Mouse (Mus musculus) right cerebral cortex, adult 18-20 months (tissue): ENCODE results near the gene Etl4.

Experiments used
- DNase-seq: peaks from one replicate; pipeline ENCODE4 v3.0.0; 2022; ENCODE audit warnings: mixed read lengths

Gene Etl4

DNA sequence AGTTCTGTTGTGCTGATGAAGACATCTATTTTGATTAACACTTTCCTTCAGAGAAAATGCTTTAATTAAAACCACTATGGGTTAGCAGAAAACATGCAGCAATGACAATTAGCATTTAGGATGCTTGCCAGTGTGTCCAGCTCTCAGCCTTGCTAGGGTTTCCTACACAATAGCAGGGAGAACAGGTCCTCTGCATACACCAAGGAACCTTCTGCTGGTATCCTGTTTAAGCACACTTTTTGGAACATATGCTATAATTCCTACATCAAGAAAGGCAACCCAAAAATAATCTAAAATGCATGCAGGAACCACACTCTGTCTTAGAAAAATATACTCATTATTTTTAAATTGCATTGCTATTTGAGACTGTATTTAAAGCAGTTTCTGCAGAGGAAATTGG, 673.5 kb downstream of the Etl4 start:
- no peak for DNase-seq

- DNase-seq = no peak
Measured at GRCm38 (mm10) chr2:20583562-20584153, 674.1 kb downstream of the Etl4 start.

- no peak for DNase-seq
Measured at GRCm38 (mm10) chr2:20587913-20588312, 678.3 kb downstream of the Etl4 start.

DNA sequence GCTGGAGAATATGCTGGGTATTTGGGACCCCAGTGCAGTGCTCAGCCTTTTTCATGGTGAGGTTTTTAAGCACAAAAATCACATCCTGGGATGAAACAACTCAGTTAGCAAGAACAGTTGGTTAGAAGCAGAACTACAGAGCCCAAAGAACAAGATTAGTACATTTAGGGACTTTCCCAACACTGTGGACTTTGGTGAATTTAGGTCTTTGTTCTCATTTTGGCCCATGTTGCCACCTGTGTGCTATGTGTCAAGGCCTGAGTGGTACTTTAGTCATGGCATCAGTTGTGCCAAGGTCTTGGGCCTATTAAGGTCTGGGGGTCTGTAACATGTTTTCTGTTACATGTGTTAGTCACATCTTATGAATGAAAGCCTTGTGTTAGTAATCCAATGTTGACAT, 679.1 kb downstream of the Etl4 start:
- no peak for DNase-seq

DNA sequence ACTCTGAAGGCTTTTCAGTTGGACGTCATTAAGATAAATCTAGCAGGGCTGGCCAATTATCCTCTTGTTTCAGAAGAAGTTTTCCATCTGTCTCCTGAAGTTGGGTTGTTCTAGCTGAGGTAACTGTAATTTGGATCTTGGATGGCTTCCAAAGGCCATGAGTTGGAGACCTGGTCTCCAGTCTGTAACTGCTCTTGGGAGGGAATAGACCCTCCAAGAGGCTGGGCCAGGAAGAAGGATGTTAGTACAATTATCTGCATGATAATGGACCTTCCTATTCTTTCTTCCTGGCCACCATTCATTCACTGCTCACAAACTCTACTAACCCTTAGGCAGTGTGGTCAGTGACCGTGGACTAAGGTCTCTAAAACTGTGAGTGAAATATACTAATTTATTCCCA, 684.5 kb downstream of the Etl4 start:
- no peak for DNase-seq

DNA sequence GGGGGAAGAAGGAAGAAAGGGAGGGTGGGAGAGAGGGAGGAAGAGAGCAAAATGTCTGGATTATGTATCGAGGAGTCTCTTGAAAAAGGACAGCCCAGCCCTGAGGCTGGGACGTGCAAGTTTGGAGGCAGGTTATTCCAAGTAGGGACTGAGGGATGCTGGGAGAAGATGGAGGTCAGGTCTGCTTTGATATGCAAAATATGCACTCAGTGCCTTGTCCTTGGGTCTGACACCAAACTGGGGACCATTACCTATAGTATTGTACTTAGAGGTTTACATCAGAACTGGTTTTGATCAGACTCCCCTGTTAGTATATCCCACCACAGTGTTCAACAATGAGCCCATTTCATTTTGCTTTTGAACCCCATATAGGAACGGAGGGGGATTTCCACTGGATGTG, 685.4 kb downstream of the Etl4 start:
- no peak for DNase-seq

DNA sequence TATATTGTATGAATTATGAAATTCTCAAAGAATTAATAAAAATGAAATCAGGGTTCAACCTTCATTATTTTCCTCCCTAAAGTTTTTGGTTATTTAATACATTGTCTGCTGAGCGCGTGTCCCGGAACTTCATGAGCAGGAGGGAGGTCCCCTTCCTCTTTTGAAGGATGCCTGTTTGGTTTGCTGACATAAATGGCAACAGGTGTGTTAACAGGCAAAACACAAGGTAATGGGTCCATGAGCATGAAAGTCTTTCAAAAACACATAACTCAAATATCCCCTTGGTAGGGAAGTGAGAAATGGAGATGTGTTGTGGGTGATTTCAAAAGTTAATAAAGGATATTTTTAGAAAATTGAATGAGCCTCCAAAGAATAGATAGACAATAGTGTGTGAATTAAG, 687.0 kb downstream of the Etl4 start:
- DNase-seq = no peak

DNA sequence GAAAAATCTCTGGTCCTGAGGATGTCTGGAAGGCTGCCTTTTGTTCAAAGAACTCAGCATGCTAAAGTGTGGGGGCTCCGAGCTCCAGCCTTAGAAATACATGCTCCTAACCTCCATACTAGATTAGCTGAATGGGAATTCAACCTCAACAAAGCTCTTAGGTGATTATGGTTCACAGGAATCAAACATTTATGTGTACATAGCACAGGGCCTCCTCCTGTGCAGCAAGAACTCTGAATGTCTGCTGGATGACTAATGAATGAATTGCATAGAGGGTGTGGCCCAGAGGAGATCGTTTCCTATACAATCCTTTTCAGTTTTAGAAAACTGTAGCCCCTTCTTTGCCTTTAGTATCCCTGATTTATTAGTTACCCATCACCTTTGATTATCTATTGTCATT, 687.6 kb downstream of the Etl4 start:
- no peak for DNase-seq

- no peak for DNase-seq
Measured at GRCm38 (mm10) chr2:20602656-20603055, 693.1 kb downstream of the Etl4 start.

GRCm38 (mm10) chr2:20603536-20603935, 694.0 kb downstream of the Etl4 start:
- no peak for DNase-seq

DNA sequence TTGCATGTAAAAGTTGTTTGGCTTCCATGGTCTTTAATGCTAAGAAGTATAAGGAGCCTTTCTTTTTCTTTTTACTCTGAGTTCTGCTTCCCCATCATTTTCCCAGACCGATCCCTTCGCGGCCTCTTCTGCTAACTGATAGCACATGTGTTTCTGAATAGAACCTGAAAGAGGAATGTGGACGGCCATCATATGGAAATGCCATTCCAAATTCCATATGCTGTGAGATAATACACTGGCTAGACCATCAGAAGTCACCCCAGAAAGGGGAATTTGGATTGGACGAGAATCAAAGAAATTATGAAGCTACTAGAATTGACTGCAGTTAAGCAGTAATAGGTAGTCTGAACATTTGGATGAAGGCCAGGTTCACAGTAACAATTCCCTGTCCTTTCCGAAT, 694.4 kb downstream of the Etl4 start:
- no peak for DNase-seq

DNA sequence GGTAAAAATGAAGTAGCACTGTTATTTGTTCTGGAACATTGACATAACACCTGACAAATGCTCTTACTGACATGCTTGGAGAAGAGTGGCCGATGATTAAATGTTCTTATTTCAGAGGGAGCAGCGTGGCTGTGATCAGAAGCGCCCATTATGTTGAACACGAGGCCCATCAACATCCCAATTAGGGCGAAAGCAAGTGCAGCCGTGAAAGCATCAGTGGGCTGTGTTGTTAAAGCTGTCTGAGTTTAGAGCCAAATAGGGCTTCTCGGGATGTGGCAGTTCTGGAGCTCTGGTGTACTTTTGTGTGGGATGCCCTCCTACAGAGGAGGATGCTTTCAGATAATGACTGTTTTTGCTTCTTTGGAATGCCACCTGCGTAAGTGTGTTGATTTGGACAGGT, 699.6 kb downstream of the Etl4 start:
- peak; percentile 20 for DNase-seq

DNA sequence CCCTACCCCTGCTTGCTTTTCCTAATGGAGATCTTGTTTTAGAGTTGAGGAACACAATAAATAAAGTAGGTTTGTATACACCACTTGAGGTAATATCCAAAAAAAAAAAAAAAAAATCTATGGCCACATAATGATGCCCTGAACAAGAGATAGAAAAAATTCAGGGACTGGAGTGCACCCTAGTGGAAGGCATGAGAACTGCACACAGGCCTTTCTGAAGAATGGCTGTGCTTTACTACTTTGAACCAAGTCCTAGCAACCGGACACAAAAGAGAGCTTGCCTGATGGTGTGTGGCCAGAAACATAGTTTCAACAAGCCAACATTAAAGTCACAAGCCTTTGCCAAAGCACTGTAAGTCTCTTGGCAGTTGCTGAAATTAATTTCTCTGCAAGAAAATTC, 706.4 kb downstream of the Etl4 start:
- DNase-seq = peak; percentile 8

GRCm38 (mm10) chr2:20618396-20618795, 708.8 kb downstream of the Etl4 start:
- DNase-seq = peak; percentile 6

DNA sequence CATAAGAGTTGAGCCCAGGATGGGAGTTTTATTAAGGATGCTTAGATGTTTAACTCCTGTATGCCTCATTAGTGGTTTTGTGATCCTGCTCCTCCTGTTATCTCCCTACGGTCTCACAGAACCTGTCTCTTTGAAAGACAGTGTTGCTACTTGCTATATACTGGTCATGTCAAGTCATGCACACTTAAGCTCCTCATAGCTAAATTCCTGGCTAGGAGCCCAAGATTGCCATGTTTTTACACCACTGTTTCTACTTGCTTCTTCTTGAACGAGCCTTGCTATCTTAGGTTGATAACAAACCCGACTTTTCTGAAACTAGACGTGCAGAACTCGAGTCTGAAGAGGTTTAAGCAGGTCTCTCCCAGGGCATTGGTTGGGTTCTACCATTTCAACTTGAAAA, 710.3 kb downstream of the Etl4 start:
- no peak for DNase-seq

DNA sequence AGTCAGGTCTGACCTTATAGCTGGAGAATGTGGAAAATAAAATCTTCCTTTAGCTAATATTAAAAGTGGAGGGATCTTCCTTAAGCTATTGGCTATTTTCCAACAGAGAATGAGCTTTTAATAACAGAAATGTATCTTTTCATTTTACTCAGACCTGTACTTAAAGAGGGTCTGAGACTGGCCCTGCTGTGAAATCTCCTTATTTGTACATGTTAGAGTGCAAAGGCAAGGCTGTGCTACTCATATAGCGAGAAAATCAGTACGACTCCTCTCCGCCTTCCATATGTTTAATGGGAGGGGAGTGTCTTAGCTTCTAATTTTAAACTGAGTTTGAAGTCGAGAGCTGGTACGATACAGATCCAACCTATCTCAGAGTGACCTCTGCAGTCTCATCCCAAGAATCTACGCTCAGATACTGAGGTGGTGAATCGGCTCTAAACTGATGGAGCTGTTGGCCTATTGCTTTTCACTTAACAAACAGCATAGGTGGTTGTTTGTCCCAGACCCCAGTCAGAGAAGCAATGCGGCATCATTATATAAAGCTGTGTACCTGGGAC, 719.7 kb downstream of the Etl4 start:
- no peak for DNase-seq

- DNase-seq = no peak
Measured at GRCm38 (mm10) chr2:20638604-20639003, 729.0 kb downstream of the Etl4 start.

GRCm38 (mm10) chr2:20639721-20640120, 730.1 kb downstream of the Etl4 start:
- no peak for DNase-seq

- no peak for DNase-seq
Measured at GRCm38 (mm10) chr2:20642818-20643217, 733.2 kb downstream of the Etl4 start.

DNA sequence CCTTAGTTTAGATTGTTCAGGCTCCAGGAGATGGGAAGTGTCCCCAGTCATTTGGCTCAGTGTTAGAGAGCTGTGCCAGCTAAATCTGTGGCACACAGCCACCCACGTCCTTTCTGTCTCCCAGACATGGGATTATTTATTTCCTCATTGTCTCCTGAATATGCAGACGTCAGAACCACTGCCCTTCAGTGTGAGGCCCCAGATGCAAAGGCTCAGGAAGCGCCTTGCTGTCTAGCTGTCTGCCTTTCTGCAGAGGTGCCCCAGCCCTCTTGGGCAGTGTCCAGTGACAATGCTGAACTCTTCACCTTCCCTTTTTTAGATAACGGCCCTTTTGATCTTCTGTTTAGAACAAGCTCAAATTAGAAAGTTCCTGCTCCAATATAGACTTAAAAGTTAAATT, 740.2 kb downstream of the Etl4 start:
- peak; percentile 53 for DNase-seq

DNA sequence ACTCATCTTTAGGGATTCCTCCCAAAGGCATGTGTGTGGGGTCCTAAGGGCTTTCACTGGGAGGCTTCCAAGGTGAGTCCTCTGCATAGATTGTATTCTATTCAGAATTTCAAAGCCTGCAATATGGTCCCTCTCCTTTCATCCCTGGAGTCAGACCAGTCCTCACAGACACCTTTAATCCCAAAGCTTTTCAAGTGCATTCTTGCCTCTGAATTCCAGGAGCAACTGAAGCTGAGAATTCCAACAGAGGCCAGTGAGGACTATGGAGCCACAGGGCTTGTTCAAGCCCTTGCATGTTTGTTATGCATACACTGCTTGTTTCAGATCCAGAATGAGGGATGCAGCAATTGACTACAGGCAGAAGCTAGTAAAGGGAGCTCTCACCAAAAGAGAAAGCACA, 743.5 kb downstream of the Etl4 start:
- DNase-seq = no peak

GRCm38 (mm10) chr2:20654058-20654457, 744.5 kb downstream of the Etl4 start:
- DNase-seq = no peak

GRCm38 (mm10) chr2:20654598-20655340, 745.2 kb downstream of the Etl4 start:
- no peak for DNase-seq

DNA sequence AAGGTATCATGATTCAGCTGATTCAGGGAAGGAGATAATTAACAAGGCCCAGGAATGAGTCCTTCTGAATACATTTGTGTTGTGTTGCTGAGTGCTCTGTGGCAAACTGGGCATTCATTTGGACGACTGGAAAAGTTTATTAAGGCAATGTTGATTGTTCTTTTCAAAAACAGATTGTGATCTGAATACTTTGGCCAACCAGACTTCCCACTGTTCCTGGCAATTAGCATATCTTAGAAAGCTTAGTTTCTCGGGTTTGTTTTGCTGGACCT, 745.7 kb downstream of the Etl4 start:
- DNase-seq = no peak

GRCm38 (mm10) chr2:20657856-20658255, 748.3 kb downstream of the Etl4 start:
- peak; percentile 23 for DNase-seq
